22 mouse cellular contexts compared by ENCODE assay signal in the genomic region with DNA sequence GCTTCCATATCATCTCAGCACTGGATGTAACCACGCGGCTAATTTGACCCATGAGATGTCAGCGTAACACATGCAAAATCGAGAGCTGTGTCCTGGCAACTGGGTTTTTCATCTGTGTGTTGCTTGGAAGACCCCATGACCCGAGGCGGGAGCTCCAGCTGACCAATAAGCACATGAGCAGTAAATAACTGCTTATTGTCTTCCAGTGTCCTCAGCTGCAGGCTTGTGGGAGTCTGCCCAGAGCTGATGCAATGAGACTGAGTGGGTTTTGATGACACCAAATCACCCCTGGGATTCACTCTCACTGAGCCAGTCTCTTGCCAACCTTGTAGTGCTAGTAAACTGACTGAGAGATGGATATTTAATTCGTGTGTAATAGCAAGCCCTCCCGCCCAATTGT. TPM values are rescaled to one million over a fixed set of nuclear protein-coding genes. Genes with fewer than 3 reads are reported as not detected.
DNase-seq lines count a peak whose midpoint lies in the region; ATAC-seq and TF ChIP-seq lines count a peak whose summit lies in the region.
"Had no signal": no experiment of that assay in that cellular context is flagged by ENCODE, and none has a peak within 500 bp of the region (broad histone marks: within the 10 kb centered on the region; RNA-seq: fewer than 3 reads in every experiment).

No protein-coding gene starts in this region.

- no peaks in the 10 kb centered on the region for H3K27me3 ChIP-seq in hindbrain, embryonic 11.5 days (ENCODE audit: control insufficient read depth, insufficient read depth, low read length)
- H3K27me3 ChIP-seq in hindbrain, embryonic 12.5 days: no peaks in the 10 kb centered on the region
- H3K27me3 ChIP-seq in midbrain, postnatal 0 days (ENCODE audit: insufficient read depth, low read length): no peaks in the 10 kb centered on the region
- H3K27me3 ChIP-seq in midbrain, embryonic 13.5 days: no peaks in the 10 kb centered on the region
- no peaks in the 10 kb centered on the region for H3K27me3 ChIP-seq in intestine, embryonic 16.5 days (replicated peaks; ENCODE audit: control insufficient read depth, insufficient read depth, low read length)
- H3K27me3 ChIP-seq: embryonic facial prominence, embryonic 15.5 days; heart, embryonic 13.5 days; kidney, embryonic 15.5 days; limb, embryonic 12.5 days had no signal

- H3K4me2 ChIP-seq in hindbrain, embryonic 11.5 days (replicated peaks; ENCODE audit: low read depth, low read length): no peak overlapping the region
- no peak overlapping the region for H3K4me2 ChIP-seq in hindbrain, embryonic 12.5 days (replicated peaks)
- H3K4me2 ChIP-seq in midbrain, postnatal 0 days (ENCODE audit: low read depth, low read length, poor library complexity, severe bottlenecking): no peak overlapping the region
- H3K4me2 ChIP-seq in midbrain, embryonic 13.5 days (replicated peaks): no peak overlapping the region
- H3K4me2 ChIP-seq in intestine, embryonic 16.5 days (ENCODE audit: low read depth, low read length): no peak overlapping the region
- H3K4me2 ChIP-seq: embryonic facial prominence, embryonic 15.5 days; heart, embryonic 13.5 days; hindbrain, embryonic 14.5 days; kidney, embryonic 15.5 days; limb, embryonic 12.5 days; liver, embryonic 11.5 days had no signal

- H3K4me1 ChIP-seq in hindbrain, embryonic 11.5 days (replicated peaks; ENCODE audit: control insufficient read depth, insufficient read depth, low read length): no peaks in the 10 kb centered on the region
- H3K4me1 ChIP-seq in hindbrain, embryonic 12.5 days: no peaks in the 10 kb centered on the region; the same call in 1 of the 2 replicates
- no peaks in the 10 kb centered on the region for H3K4me1 ChIP-seq in midbrain, postnatal 0 days (ENCODE audit: insufficient read depth, low read length)
- peaks cover 9% of the 10 kb centered on the region; the same call in 1 of the 2 replicates for H3K4me1 ChIP-seq in midbrain, embryonic 13.5 days (replicated peaks)
- H3K4me1 ChIP-seq in intestine, embryonic 16.5 days (ENCODE audit: control insufficient read depth, insufficient read depth, low read length): no peaks in the 10 kb centered on the region
- H3K4me1 ChIP-seq: embryonic facial prominence, embryonic 15.5 days; heart, embryonic 13.5 days; kidney, embryonic 15.5 days; limb, embryonic 12.5 days; midbrain, embryonic 10.5 days had no signal

- ATAC-seq in hindbrain, embryonic 11.5 days (ENCODE audit: low FRiP score): peak; percentile 49
- no peak for ATAC-seq in hindbrain, embryonic 12.5 days (ENCODE audit: low FRiP score)
- no peak for ATAC-seq in midbrain, postnatal 0 days (ENCODE audit: low FRiP score)
- no peak for ATAC-seq in midbrain, embryonic 13.5 days
- ATAC-seq in intestine, embryonic 16.5 days: peak; percentile 20; the same call in 1 of the 2 replicates
- ATAC-seq: forebrain, embryonic 14.5 days; liver, postnatal 0 days had no signal

- H3K27ac ChIP-seq in hindbrain, embryonic 11.5 days (ENCODE audit: low read depth, low read length): no peak overlapping the region
- no peak overlapping the region for H3K27ac ChIP-seq in hindbrain, embryonic 12.5 days
- no peak overlapping the region for H3K27ac ChIP-seq in midbrain, postnatal 0 days (ENCODE audit: low read depth, low read length)
- no peak overlapping the region for H3K27ac ChIP-seq in midbrain, embryonic 13.5 days
- no peak overlapping the region for H3K27ac ChIP-seq in intestine, embryonic 16.5 days (ENCODE audit: low read length)
- H3K27ac ChIP-seq: embryonic facial prominence, embryonic 15.5 days; heart, embryonic 13.5 days; hindbrain, embryonic 14.5 days; kidney, embryonic 15.5 days; limb, embryonic 12.5 days; midbrain, embryonic 10.5 days had no signal

- no peak overlapping the region for H3K9ac ChIP-seq in hindbrain, embryonic 11.5 days (ENCODE audit: low read depth, low read length)
- H3K9ac ChIP-seq in hindbrain, embryonic 12.5 days: no peak overlapping the region
- H3K9ac ChIP-seq in midbrain, postnatal 0 days (replicated peaks; ENCODE audit: low read length, poor library complexity, severe bottlenecking): no peak overlapping the region
- H3K9ac ChIP-seq in midbrain, embryonic 13.5 days (replicated peaks): no peak overlapping the region
- H3K9ac ChIP-seq in intestine, embryonic 16.5 days (ENCODE audit: low read depth, low read length): no peak overlapping the region
- H3K9ac ChIP-seq: embryonic facial prominence, embryonic 15.5 days; heart, embryonic 13.5 days; hindbrain, embryonic 14.5 days; kidney, embryonic 15.5 days; limb, embryonic 12.5 days; liver, postnatal 0 days had no signal

- no peak for TF ChIP-seq CTCF in midbrain, postnatal 0 days (IDR thresholded peaks at IDR 0.05)

- intact Hi-C loops in gastrocnemius, postnatal 14 days (cut with DNase I; ENCODE audit: low total_unique reads): no loop called here

- no peak overlapping the region for H3K4me3 ChIP-seq in hindbrain, embryonic 11.5 days (ENCODE audit: low read depth, low read length)
- H3K4me3 ChIP-seq in hindbrain, embryonic 12.5 days: no peak overlapping the region
- no peak overlapping the region for H3K4me3 ChIP-seq in midbrain, postnatal 0 days (ENCODE audit: low read depth, low read length)
- no peak overlapping the region for H3K4me3 ChIP-seq in midbrain, embryonic 13.5 days (replicated peaks)
- H3K4me3 ChIP-seq in intestine, embryonic 16.5 days (ENCODE audit: low read length): no peak overlapping the region
- H3K4me3 ChIP-seq: embryonic facial prominence, embryonic 15.5 days; heart, embryonic 13.5 days; kidney, embryonic 15.5 days; limb, embryonic 12.5 days; midbrain, embryonic 10.5 days had no signal

- WGBS in hindbrain, embryonic 11.5 days: 78% methylated on average over 8 of the region's 8 CpGs
- WGBS in hindbrain, embryonic 12.5 days: 77% methylated on average over 8 of the region's 8 CpGs
- WGBS in midbrain, postnatal 0 days: 85% methylated on average over 8 of the region's 8 CpGs
- WGBS in midbrain, embryonic 13.5 days: 83% methylated on average over 8 of the region's 8 CpGs
- 82% methylated on average over 8 of the region's 8 CpGs for WGBS in intestine, embryonic 16.5 days

- H3K36me3 ChIP-seq in hindbrain, embryonic 11.5 days (ENCODE audit: control insufficient read depth, insufficient read depth, low read length): no peaks in the 10 kb centered on the region
- no peaks in the 10 kb centered on the region for H3K36me3 ChIP-seq in hindbrain, embryonic 12.5 days
- H3K36me3 ChIP-seq in midbrain, postnatal 0 days (ENCODE audit: insufficient read depth, low read length): no peaks in the 10 kb centered on the region
- no peaks in the 10 kb centered on the region for H3K36me3 ChIP-seq in midbrain, embryonic 13.5 days
- no peaks in the 10 kb centered on the region for H3K36me3 ChIP-seq in intestine, embryonic 16.5 days (ENCODE audit: control insufficient read depth, insufficient read depth, low read length)
- H3K36me3 ChIP-seq: embryonic facial prominence, embryonic 15.5 days; heart, embryonic 13.5 days; kidney, embryonic 15.5 days; limb, embryonic 12.5 days; midbrain, embryonic 10.5 days had no signal

- H3K9me3 ChIP-seq in hindbrain, embryonic 11.5 days (ENCODE audit: control insufficient read depth, low read length): no peaks in the 10 kb centered on the region
- no peaks in the 10 kb centered on the region for H3K9me3 ChIP-seq in hindbrain, embryonic 12.5 days (replicated peaks)
- H3K9me3 ChIP-seq in midbrain, postnatal 0 days (ENCODE audit: low read length): no peaks in the 10 kb centered on the region
- H3K9me3 ChIP-seq in midbrain, embryonic 13.5 days: no peaks in the 10 kb centered on the region
- H3K9me3 ChIP-seq in intestine, embryonic 16.5 days (ENCODE audit: control insufficient read depth, low read length): no peaks in the 10 kb centered on the region
- H3K9me3 ChIP-seq: embryonic facial prominence, embryonic 15.5 days; heart, embryonic 13.5 days; kidney, embryonic 15.5 days; limb, embryonic 12.5 days; midbrain, embryonic 10.5 days had no signal

- no peak for DNase-seq in hindbrain, embryonic 11.5 days (ENCODE audit: low spot score)
- DNase-seq in midbrain, postnatal 0 days (ENCODE audit: low spot score): peak; percentile 24
- peak; percentile 24 for DNase-seq in gastrocnemius, postnatal 14 days
- no peak for DNase-seq in right cerebral cortex, postnatal 36 days (ENCODE audit: low spot score in 2 of 2)
- DNase-seq: adrenal gland, postnatal 14 days; cerebellum, adult 9-10 months; heart, adult 18-20 months; heart, postnatal 14 days; liver, postnatal 0 days; lung, postnatal 10 days; spleen, adult 18-20 months had no signal

RNA-seq across cellular contexts. Expression of a gene that starts 42.7 kb away (rescaled TPM):
- 50.8 and 55.1 TPM in 2 replicates for polyA plus RNA-seq in hindbrain, embryonic 11.5 days (2014; fragmentation: Nextera tagmentation; extraction: Ambion mirVana)
- 49.4 and 50.9 TPM in 2 replicates for polyA plus RNA-seq in hindbrain, embryonic 12.5 days (2016; fragmentation: Nextera tagmentation; extraction: Ambion mirVana)
- total RNA-seq in midbrain, postnatal 0 days (2014; rRNA removed): 28.8 and 39.4 TPM in 2 replicates
- 21.8 and 24.2 TPM in 2 replicates for polyA plus RNA-seq in midbrain, postnatal 0 days (2015; fragmentation: Nextera tagmentation; extraction: Ambion mirVana)
- polyA plus RNA-seq in midbrain, embryonic 13.5 days (2015; fragmentation: Nextera tagmentation; extraction: Ambion mirVana): 39.9 and 41.8 TPM in 2 replicates
- total RNA-seq in gastrocnemius, postnatal 14 days (2021): 10 to 100 TPM; 14.5 to 17.3 TPM
- 27.9 and 30.1 TPM in 2 replicates for polyA plus RNA-seq in intestine, embryonic 16.5 days (2015; fragmentation: Nextera tagmentation; extraction: Ambion mirVana)

Comparison
In these comparisons a context has a peak if more than half of its experiments do, and no peak if none do; other contexts are left out.
1. ATAC-seq: peak in hindbrain, embryonic 11.5 days (single experiment) and intestine, embryonic 16.5 days (single experiment); none in hindbrain, embryonic 12.5 days (single experiment), midbrain, postnatal 0 days (single experiment) and midbrain, embryonic 13.5 days (single experiment).
2. DNase-seq: peak in midbrain, postnatal 0 days (single experiment) and gastrocnemius, postnatal 14 days (single experiment); none in hindbrain, embryonic 11.5 days (single experiment) and right cerebral cortex, postnatal 36 days (0 of 2).